Mouse (Mus musculus) bone marrow macrophage, adult 2 months (primary cell): ENCODE results near the gene Lysmd1.

Source experiments
- CTCF ChIP-seq: IDR thresholded peaks from 2 replicates; pipeline ENCODE4 v1.5.1; 2012; ENCODE audit warnings: low read depth, mild to moderate bottlenecking, low read length, moderate library complexity
- POLR2A ChIP-seq: IDR thresholded peaks from 2 replicates; pipeline ENCODE4 v1.6.1; 2012; ENCODE audit warnings: mild to moderate bottlenecking, low read depth, low read length, borderline replicate concordance

DNA sequence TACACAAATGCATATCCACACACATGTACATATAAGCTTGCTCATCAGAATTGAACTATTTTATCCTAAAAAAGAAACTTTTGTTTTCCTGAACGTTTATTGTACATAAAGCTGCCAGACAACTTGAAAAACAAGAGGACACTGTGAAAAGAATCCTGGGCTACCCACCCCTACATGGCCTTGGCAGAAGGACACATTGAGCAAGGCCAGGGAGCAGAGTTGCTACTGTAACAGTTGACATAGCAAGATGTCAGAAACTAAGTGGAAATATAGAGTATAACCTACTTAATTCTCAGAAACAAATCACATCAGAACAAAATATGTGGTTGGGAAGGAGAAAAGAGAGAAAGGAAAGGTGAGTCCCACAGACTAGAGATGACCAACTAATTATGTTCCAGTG, 48.0 kb downstream of the Lysmd1 start:
- TF ChIP-seq CTCF: no peak
- TF ChIP-seq POLR2A: no peak
